Mouse (Mus musculus): ENCODE data around the gene Cd55b. TPM values are rescaled to one million over a fixed set of nuclear protein-coding genes. Genes with fewer than 3 reads are reported as not detected.

Gene Cd55b
- total RNA-seq, 2 experiments from 2014 or later: not detected

DNA sequence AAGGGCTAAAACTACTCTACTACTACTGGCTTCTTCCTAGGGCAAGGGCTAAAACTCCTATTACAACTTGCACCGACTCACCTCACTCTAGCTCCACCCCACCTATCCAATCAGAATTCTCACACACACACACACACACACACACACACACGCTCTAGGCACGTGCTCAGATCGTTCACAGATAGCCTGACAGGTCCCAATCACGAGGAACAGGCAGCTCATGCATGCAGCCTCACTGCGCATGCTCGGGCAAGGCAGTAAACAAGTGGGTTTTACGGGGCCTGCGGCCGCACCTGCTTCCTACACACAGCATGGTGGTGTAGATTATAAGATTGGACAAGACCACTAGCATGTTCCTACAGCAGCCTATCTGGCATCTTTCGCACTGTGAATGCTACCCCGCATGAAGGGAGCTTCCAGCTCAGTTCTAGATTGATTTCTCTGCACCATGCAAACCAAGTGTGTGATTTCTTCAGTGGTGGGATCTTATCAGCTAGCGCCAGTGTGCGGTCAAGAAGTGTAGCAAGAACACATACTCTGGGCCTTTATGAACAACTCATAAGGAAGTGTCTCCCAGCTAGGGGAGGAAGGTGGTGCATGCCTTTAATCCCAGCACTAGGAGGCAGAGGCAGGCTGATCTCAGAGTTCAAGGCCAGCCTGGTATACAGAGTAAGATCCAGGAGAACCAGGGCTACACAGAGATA lies 44.9 kb downstream of the Cd55b start:
- no peak overlapping the region for H3K4me3 ChIP-seq
- no peak overlapping the region for H3K27ac ChIP-seq
- no peak for DNase-seq (ENCODE audit: low spot score in 2 of 2)
- no peak for TF ChIP-seq CTCF (conservative IDR thresholded peaks at IDR 0.05)

DNA sequence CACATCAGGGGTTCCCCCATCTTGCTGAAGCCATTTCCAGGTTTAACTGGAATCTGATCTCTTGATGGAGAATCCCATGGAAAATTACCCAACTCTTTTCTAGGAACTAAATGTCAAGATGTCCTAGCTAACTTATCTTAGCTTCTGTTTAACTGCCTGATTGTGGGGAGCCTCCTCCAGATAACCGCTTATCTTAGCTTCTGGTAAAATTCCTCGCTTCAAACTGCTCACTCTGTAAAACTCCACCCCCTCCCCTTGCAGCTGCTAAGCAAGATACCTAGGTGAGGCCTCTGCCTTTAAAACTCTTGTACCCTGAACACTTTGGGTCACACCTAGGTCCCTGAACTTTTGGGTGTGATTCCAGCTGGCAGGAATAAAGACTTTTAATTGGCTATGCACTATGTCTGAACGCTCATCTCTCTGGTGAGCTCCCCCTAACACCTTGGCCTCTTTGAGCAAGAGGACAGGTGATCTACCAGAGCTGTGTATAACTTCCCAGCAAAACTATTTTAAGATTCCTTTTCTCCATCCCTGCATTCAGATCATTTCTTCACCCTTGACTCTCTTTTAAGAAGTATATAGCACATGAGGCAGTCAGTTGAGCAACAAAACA lies 48.5 kb downstream of the Cd55b start:
- no peak for TF ChIP-seq CTCF (conservative IDR thresholded peaks at IDR 0.05)
- no peak for DNase-seq (ENCODE audit: low spot score in 2 of 2)
- Histone ChIP-seq H3K27ac (no peak overlapping the region), H3K4me3 (no peak overlapping the region)

DNA sequence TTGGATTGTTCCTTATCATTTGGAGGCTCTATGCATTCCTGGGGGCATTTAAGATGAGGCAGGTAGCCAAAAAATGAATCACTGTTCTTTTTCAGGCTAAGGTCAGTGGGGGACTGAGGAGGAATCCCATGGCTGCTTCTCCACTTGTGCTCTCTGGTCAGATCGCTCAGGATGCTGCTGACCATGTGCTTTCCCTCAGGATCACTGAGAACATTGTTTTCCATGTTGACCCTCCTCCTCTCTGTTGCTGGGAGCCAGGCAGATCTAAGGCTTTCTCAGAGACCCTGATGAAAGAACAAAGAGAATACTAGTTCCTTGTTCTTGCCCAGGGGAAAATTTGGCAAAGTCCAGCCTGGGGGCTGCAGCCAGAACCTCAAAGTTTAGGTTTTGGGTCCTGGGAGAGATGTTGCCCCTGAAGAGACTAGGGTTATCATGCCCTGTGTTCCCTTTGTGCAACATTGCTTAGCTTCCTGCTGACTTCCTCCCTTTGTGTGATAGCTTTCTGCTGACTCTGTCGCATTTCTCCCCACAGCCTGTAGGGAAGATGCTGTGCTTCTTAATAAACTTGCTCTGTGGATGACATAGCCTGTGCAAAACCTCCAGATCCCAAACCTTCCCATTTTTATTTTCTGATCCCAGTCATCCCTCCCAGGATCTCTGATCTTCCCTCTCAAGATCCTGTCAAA lies 49.3 kb downstream of the Cd55b start:
- 0 out of 2 replicates have a peak, but pooled peaks have one; percentile 4 for TF ChIP-seq CTCF (conservative IDR thresholded peaks at IDR 0.05)
- Histone ChIP-seq H3K4me3 (no peak overlapping the region), H3K27ac (no peak overlapping the region)
- DNase-seq (ENCODE audit: low spot score in 2 of 2): no peak

DNA sequence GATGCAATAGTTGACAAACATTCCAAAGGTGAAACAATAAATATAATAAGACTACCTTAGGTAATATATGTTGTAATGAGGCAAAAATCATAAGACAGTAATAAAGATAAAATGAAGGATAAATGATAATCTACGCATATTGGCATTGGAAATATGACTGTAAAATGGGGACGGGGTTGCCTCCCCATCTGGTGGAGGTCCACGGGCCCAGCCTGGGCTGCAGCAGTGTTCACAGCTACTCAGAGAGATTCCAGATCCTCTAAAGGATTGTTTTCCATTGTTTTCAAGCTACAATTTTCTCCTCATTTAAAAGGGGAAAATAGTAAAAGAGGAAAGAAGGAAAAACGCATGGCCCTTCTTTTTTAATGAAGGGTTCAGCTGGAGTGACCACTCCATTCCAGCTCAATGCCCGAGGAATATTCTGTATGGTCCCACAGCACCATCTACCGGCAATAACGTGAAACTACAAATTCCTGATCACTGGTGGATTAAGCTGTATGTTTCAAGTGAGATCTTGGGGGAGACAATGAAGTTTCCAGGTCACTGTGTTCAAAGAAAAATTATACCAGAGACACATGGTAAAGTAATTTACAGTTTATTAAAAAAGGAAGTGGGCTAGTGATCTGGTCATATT lies 50.8 kb downstream of the Cd55b start:
- Histone ChIP-seq H3K4me3 (no peak overlapping the region), H3K27ac (no peak overlapping the region)
- DNase-seq (ENCODE audit: low spot score in 2 of 2): peak; percentile 55 to 74
- peak; percentile 93 for TF ChIP-seq CTCF (conservative IDR thresholded peaks at IDR 0.05)

DNA sequence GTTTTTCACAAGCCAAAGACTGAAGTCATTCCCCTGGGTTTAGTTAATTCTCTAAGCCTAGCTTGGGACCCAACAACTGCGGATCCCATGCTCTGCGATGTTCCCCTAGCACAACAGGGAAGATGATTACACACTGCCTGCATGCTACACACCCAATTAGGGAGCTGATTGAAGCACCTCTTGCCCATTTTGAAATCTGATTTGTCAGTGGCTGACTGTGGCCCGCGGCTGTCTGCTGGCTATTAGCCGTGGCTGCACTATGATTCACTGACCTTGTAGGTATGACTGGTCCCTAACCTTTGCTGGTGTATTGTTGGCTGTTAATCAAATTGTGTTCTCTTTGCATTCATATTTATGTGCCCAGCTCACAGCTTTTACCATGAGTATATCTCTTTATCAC lies 51.5 kb downstream of the Cd55b start:
- Histone ChIP-seq H3K4me3 (no peak overlapping the region), H3K27ac (no peak overlapping the region)
- TF ChIP-seq CTCF (conservative IDR thresholded peaks at IDR 0.05): no peak
- no peak for DNase-seq (ENCODE audit: low spot score in 2 of 2)

GRCm38 (mm10) chr1:130350077-130350635 lies 72.7 kb downstream of the Cd55b start:
- TF ChIP-seq CTCF (conservative IDR thresholded peaks at IDR 0.05): peak; percentile 86
- DNase-seq (ENCODE audit: low spot score in 2 of 2): peak; percentile 22 to 23
- H3K4me3 ChIP-seq: no peak overlapping the region
- H3K27ac ChIP-seq: peak overlapping the region; percentile 7; the same call in 1 of the 2 replicates

DNA sequence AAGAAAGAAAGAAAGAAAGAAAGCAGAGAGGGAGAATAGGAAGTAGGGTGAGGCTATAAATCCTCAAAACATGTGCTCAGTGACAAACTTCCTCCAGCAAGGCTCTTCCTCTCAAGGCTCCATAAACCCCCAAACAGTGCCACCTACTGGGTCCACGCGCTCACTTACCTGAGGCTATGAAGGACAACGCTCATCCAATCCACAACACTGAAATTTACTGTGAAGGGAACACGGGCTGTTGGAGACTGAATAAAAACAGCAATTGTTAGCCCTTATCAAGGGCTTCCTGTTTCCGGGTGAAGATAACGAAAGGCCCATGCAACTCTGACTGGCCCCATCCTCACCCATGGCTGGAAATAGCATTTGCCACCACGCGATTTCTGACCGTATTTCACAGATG lies 80.4 kb downstream of the Cd55b start:
- no peak overlapping the region for H3K27ac ChIP-seq
- H3K4me3 ChIP-seq: no peak overlapping the region
- TF ChIP-seq CTCF (conservative IDR thresholded peaks at IDR 0.05): peak; percentile 15; the same call in 1 of the 2 replicates
- DNase-seq (ENCODE audit: low spot score in 2 of 2): no peak

Other genes with a start within 250 kb of the Cd55b start
- gene Cd55, start 39.7 kb upstream of the Cd55b start, total RNA-seq (2021): 1 to 10 TPM; 6.6 to 7.2 TPM
- not detected for gene Zp3r, start 206.6 kb upstream of the Cd55b start, total RNA-seq (2021)
- under 1 TPM; 0.38 to 0.66 TPM for gene C4bp, start 238.6 kb upstream of the Cd55b start, total RNA-seq (2021)